Mouse (Mus musculus) layer of hippocampus, adult 18-20 months (tissue): ENCODE results near the gene Igfn1. TPM values are rescaled to one million over a fixed set of nuclear protein-coding genes. Genes with fewer than 3 reads are reported as not detected.
A peak's percentile ranks its signal among the peaks of the same experiment; 100 is the strongest.

Experiments used
- DNase-seq, 2 experiments: peaks; one replicate each; pipeline ENCODE4 v3.0.0; 2022; ENCODE audit warnings: low spot score in 2 of 2
- total RNA-seq, 2 experiments: library from RNA; stranded (reverse); gene quantifications; 2 replicates each; pipeline ENCODE4 v1.2.3; 2021

Igfn1 gene
- total RNA-seq, 2 experiments from 2014 or later = 0.23 to 0.59 TPM

DNA sequence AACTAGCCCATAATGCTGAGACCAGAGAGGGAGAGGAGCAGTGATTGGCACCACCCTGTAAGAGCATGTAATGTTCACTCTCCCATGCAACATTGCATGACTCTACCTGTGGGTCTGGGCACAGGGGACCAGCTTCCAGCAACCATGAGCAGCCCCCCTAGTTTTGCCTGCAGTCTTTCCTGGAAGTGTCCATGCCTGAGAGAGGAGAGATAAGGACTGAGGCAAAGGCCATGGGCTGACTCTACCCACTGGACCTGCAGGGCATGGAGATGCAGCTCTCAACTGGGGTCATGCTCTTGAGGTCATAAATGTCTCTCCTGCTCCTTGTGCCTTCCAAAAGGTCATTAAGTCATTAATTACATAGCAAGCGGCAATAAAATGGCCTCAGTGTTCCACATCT is 70.1 kb downstream of the Igfn1 start:
- no peak for DNase-seq

- no peak for DNase-seq
Observed at GRCm38 (mm10) chr1:135933704-135934293, 72.3 kb downstream of the Igfn1 start.

DNA sequence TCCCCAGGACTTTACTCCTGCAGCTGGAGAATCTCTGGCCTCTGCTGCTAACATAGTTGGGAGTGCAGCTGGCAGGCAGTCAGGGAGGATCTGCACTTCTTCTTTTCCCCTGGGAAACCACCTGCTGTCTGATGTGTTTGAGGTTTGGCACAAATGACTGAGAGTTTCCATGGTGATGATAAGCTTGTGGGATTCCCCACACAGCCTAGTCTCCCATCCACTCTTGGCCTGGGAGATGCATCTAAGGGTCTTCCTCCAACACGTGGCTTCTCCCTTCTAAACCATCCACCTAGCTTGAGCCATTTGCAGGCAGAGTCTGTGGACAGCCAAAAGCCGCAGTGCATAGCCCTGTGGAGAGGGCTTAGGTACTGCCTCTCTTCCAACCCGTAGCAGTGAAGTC is 76.3 kb downstream of the Igfn1 start:
- DNase-seq = no peak

DNA sequence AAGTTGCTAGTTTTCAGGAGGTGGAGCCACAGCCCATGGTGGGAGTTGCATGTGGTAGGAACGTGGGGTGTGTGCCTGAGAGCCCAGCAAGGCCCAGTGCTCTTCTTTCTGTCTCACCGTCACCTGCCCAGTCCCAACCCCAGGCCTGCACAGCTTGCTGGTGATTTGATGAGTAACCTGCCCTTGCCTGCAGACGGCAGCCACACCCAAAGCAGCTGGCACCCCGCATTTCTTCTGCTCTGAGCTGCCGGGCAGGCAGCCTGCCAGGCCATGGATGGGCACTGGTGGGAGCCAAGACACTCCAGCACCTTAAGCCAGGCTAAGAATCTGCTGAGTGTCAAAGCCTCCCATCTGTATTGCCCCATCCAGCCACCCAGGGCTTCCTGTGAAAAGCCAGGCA is 80.3 kb downstream of the Igfn1 start:
- no peak for DNase-seq

- DNase-seq = no peak
Observed at GRCm38 (mm10) chr1:135924377-135924994, 81.7 kb downstream of the Igfn1 start.

DNA sequence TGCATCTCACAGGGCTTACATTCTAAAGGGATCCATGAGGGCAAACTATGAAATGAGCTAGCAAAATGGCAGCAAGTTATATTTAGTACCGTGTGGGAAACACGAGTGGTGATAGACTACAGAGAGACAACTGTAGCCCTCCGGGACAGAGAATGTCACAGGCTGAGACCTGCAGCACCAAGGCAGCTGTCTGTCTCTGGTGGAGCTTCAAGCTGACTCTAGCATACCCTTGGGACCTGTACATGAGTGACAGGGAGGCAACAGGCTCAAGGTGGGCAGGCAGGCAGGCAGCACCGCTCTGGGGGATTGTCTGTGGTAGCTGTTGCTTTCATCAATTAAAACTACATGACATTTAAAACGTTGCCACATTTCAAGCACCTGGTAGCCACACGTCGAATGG is 82.9 kb downstream of the Igfn1 start:
- no peak for DNase-seq

DNA sequence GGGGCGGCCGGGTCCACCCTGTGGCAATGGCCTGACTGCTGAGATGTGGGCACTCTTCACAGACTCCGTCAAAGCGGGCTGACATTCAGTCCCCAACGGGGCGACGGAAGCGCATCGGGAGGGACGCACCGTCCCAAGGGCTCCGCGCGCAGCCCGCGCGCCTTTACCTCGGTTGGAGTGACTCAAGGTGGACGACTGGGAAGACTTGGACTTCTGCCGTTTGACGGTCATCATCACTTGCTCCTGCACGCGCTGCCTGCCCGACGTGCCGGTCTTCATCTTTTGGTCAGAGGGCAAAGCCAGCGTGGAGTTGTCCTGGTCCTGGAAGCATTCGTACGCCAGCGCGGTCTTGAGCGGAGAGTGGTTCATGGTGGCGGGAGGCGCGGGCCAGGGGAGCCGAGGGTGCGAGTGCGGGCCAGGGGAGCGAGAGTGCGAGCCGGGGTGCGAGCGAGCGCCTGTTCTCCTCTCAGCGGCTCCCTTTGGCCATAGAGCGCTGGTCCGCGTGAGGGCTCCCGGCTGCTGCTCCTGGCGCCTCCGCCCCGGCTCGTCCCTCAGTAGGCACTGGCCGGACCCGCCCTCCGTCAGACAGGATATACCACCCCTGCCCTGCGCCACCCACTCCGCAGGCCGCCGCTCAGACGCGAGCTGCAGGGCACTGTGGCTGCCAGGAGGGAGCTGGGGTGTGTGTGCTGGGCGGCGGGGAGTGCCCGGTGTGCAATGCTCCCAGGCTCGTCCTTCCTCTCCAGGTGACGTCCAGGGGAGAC is 87.3 kb downstream of the Igfn1 start, which contains the start of gene Pkp1:
Gene Pkp1 (minus strand): TSS at position 564 of the 764 bp plus-strand sequence.
- DNase-seq = no peak

GRCm38 (mm10) chr1:135917206-135917605 is 88.9 kb downstream of the Igfn1 start:
- DNase-seq = no peak

DNA sequence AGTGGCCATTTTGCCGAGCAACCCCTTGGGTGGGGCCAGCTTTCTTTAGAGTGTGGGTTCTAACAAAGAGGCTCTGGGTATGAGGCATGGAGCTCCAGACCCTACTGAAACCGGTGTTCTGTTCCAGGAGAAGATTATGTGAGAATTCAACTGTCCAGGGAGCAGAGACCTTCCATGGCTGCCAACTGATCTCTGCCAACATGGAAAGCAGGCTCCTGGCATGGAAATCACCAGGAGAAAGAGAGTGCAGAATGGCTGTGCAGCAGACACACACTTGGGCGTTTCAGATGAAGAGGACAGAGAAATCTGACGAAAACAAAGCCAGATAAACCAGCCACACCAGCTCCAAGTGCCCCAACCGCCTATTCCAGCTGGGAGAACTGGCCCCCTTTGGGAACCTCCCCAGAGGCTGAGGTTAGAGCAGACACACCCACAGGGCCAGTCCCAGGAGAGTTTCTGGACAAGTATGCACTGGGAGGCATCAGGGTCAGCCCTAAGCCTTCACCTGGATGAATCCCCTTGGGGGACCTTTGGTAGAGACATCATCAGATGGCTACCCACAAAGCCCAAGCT is 89.6 kb downstream of the Igfn1 start:
- DNase-seq = no peak

DNA sequence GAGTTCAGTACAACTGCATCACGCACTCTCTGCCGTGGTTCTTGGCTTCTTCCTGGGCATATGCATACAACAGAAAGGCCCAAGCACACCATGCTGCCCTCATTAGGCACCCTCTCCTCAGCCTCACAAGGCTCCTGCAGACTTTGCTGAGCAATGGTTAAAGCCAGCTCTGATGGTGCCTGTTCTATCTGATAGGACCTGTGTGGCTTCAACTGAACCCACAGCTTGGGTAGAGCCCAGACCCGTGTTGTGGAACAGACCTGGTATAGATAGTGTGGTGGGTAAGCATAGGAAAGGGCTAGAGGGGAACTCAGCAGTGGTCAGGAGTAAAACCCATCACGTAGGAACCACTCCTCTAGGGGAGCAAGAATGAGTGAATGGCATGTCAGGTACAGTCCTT is 92.5 kb downstream of the Igfn1 start:
- no peak for DNase-seq

GRCm38 (mm10) chr1:135909381-135909780 is 96.8 kb downstream of the Igfn1 start:
- no peak for DNase-seq

- DNase-seq = peak; percentile 25 to 62
Observed at GRCm38 (mm10) chr1:135906736-135907135, 99.4 kb downstream of the Igfn1 start.

Other genes starting within 250 kb of the Igfn1 start
- gene Phlda3, start 240.2 kb downstream of the Igfn1 start, total RNA-seq = 10 to 100 TPM; 13.2 to 13.9 TPM
- gene Tnni1, start 226.9 kb downstream of the Igfn1 start, total RNA-seq = 1 to 10 TPM; 1.2 to 1.5 TPM
- gene Lad1, start 187.7 kb downstream of the Igfn1 start, total RNA-seq = 1 to 10 TPM; 1.0 to 1.3 TPM
- gene Tnnt2, start 170.0 kb downstream of the Igfn1 start, total RNA-seq = 1 to 10 TPM; 1.7 to 2.0 TPM
- not detected for gene Pkp1, start 87.1 kb downstream of the Igfn1 start, total RNA-seq
- 10 to 100 TPM; 64.0 to 64.2 TPM for gene Tmem9, start 1.8 kb upstream of the Igfn1 start, total RNA-seq
- gene Ascl5, start 44.5 kb upstream of the Igfn1 start, total RNA-seq = not detected
- 1 to 10 TPM in 1 of 2 experiments, under 1 TPM in 1; 0.91 to 1.1 TPM for gene Cacna1s, start 46.4 kb upstream of the Igfn1 start, total RNA-seq
- gene Kif21b, start 125.0 kb upstream of the Igfn1 start, total RNA-seq = 10 to 100 TPM; 31.7 to 31.9 TPM
- gene Mroh3, start 206.5 kb upstream of the Igfn1 start, total RNA-seq = under 1 TPM; 0.41 to 0.54 TPM
- 1 to 10 TPM; 2.7 to 3.0 TPM for gene Inava, start 227.9 kb upstream of the Igfn1 start, total RNA-seq